Mouse (Mus musculus) left cerebral cortex, postnatal 4 days (tissue): ENCODE results near the gene Clpb. TPM values are rescaled to one million over a fixed set of nuclear protein-coding genes. Genes with fewer than 3 reads are reported as not detected.

Experiments used
- DNase-seq: peaks from one replicate; pipeline ENCODE4 v3.0.0-alpha.2; 2022
- intact Hi-C: fragments of 180-260 bp; cut with DNase I; formaldehyde crosslinking; loops from one replicate; pipeline ENCODE4 v1.15.1; 2025
- total RNA-seq, 2 experiments: library from RNA; stranded (reverse); gene quantifications; 2 replicates each; pipeline ENCODE4 v1.2.3; 2021

Clpb gene
- total RNA-seq, 2 experiments from 2014 or later = 43.4 to 45.2 TPM

GRCm38 (mm10) chr7:101837606-101838471, 174.4 kb downstream of the Clpb start, which contains the start of gene Inppl1:
Inppl1 (minus strand) TSS chr7:101838229.
- peak; percentile 67 for DNase-seq
- intact Hi-C loops = no loop called here

- no peak for DNase-seq
- intact Hi-C loops = no loop called here
These were observed 180.8 kb downstream of the Clpb start for GRCm38 (mm10) chr7:101844186-101844585.

Other genes with a start within 250 kb of the Clpb start
- gene Pde2a, start 241.9 kb upstream of the Clpb start, total RNA-seq = 100 to 1,000 TPM; 173 to 179 TPM
- gene Art2b, start 78.0 kb upstream of the Clpb start, total RNA-seq = not detected
- gene Phox2a, start 154.7 kb downstream of the Clpb start, total RNA-seq = not detected
- gene Inppl1, start 174.6 kb downstream of the Clpb start, total RNA-seq = 10 to 100 TPM; 17.8 to 18.8 TPM
- under 1 TPM in 1 of 2 experiments, not detected in 1; 0.40 TPM for gene Folr2, start 193.6 kb downstream of the Clpb start, total RNA-seq
- 10 to 100 TPM; 37.0 to 40.0 TPM for gene Anapc15, start 200.1 kb downstream of the Clpb start, total RNA-seq
- 1 to 10 TPM in 1 of 2 experiments, under 1 TPM in 1; 0.40 to 1.4 TPM for gene Folr1, start 207.2 kb downstream of the Clpb start, total RNA-seq
- 10 to 100 TPM; 86.2 to 91.6 TPM for gene Lamtor1, start 242.3 kb downstream of the Clpb start, total RNA-seq
- not detected for gene Tomt, start 242.7 kb downstream of the Clpb start, total RNA-seq